Mouse (Mus musculus): ENCODE measurements around the gene Timm8a1. TPM values are rescaled to one million over a fixed set of nuclear protein-coding genes. Genes with fewer than 3 reads are reported as not detected.

Timm8a1 gene
- polyA plus RNA-seq, 1 experiment from 2014 or later, result 71.5 TPM

DNA sequence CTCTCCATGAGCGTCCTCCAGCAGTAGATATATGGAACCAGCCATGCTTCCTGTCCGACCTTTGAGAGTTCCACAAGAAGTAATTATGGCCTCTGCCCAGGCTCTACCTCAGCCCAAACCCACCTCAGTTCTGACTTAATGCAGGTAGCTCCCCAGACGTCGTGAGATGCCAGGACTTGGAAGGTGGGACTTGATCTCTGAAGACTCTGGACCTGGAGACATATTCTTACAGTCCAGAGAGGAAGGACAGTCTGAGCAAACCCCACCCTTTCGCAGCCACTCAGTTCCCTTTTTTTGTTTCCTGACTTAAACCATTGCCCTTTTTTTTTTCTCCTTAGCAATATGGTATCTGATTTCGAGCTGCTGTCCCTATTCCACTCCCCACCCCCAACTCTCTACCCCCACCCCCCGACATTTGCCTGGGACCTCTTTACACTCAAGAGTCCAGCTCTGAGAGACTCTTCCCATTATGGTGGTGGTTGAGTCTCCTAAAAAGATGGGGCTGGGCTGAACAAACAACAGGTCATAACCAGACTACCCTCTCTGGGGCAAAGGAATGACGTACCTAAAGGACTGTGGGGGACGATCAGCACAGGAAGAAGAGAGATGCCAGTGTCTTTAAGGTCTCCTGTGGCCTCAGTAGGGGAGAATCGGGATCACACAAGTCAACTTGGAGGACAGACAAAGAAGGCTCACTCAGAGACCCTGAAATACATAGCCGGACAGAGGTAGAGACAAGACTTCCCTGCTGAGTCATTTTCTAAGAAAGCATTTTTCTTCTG is 41.4 kb upstream of the Timm8a1 start, which contains the start of gene Btk:
Gene Btk (minus strand): TSS at position 683 of the 782 bp plus-strand sequence.
- Histone ChIP-seq H3K4me1 (replicated peaks; ENCODE audit: control insufficient read depth, insufficient read depth, low read length) (no peaks in the 10 kb centered on the region), H3K9me3 (ENCODE audit: control insufficient read depth) (no peaks in the 10 kb centered on the region), H3K4me3 (ENCODE audit: low read depth, low read length) (no peak within 1 kb of the TSS), H3K36me3 (ENCODE audit: control insufficient read depth, insufficient read depth) (no peaks in the 10 kb centered on the region; the same call in 1 of the 2 replicates), H3K9ac (ENCODE audit: low read depth, low read length) (no peak within 1 kb of the TSS), H3K4me2 (replicated peaks; ENCODE audit: low read depth) (no peak within 1 kb of the TSS), H3K27me3 (replicated peaks; ENCODE audit: control insufficient read depth, insufficient read depth, low read length) (no peaks in the 10 kb centered on the region), H3K27ac (ENCODE audit: low read depth, low read length) (no peak within 1 kb of the TSS)
- TF ChIP-seq CTCF (IDR thresholded peaks at IDR 0.05; ENCODE audit: low read depth), result no peak
- no peak for ATAC-seq
- WGBS, result 81% methylated on average over 11 of the region's 11 CpGs

DNA sequence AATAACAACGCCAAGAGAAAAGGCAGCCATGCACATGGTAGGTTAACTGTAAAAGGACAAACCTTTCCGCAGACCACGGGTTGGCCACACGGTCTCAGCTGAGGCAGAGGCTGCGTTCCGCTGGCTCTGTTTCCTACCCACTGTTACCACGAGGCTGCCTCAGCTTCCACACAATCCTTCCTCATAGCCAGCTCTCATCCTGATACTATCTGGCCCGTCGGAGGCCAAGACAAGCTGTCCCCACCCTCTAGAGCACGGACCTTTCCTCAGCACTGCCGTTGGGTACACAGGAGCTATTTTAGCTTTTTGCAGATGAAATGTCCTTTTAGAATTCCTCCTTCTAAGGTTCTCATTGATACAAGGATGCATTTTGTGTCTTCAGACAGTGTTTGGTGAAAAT is 40.6 kb upstream of the Timm8a1 start:
- ATAC-seq, result no peak
- H3K27ac ChIP-seq (ENCODE audit: low read depth, low read length), result no peak overlapping the region
- no peaks in the 10 kb centered on the region for H3K36me3 ChIP-seq (ENCODE audit: control insufficient read depth, insufficient read depth)
- H3K4me3 ChIP-seq (ENCODE audit: low read depth, low read length), result no peak overlapping the region
- no peaks in the 10 kb centered on the region for H3K4me1 ChIP-seq (replicated peaks; ENCODE audit: control insufficient read depth, insufficient read depth, low read length)
- 80% methylated on average over 11 of the region's 11 CpGs for WGBS
- no peak for TF ChIP-seq CTCF (IDR thresholded peaks at IDR 0.05; ENCODE audit: low read depth)
- no peak overlapping the region for H3K4me2 ChIP-seq (replicated peaks; ENCODE audit: low read depth)
- H3K9me3 ChIP-seq (ENCODE audit: control insufficient read depth), result no peaks in the 10 kb centered on the region
- no peaks in the 10 kb centered on the region for H3K27me3 ChIP-seq (replicated peaks; ENCODE audit: control insufficient read depth, insufficient read depth, low read length)
- no peak overlapping the region for H3K9ac ChIP-seq (ENCODE audit: low read depth, low read length)

DNA sequence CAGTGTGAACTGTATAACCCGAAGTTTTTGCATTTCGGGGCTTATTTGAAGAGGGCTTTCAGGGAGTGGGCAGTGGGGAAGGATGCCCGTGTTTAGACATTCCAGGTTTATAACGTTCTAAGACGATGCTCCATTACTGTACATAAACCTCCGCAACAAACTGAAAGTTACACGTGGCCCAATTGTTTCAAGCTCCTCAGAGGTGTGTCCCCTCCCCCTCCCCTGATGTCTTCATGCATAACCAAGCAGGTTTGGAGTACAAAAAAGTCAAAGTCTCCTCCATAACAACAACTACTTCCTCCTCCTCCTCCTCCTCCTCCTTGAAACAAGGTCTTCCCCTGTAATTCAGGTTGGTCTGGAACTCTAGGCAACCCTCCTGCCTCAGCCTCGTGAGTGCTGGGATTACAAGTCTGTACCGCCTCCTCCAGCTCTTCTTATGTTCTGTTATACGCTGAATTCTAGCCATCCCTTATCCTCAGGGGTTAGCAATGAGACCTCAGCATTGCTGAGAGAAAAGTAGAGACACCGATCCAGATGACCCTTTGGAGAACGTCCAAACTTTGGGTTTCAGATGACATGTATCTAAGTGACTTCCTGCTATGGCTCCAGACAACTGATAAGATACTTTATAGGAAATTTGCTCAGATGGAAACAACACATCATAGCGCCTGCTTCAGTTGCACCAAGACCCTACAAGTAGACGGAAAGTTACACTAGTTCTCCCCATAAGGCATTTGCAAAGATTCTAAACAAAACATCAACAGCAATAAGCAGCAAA is 39.1 kb upstream of the Timm8a1 start:
- Histone ChIP-seq H3K36me3 (ENCODE audit: control insufficient read depth, insufficient read depth) (no peaks in the 10 kb centered on the region), H3K9ac (ENCODE audit: low read depth, low read length) (no peak overlapping the region), H3K9me3 (ENCODE audit: control insufficient read depth) (no peaks in the 10 kb centered on the region), H3K4me1 (replicated peaks; ENCODE audit: control insufficient read depth, insufficient read depth, low read length) (no peaks in the 10 kb centered on the region), H3K4me3 (ENCODE audit: low read depth, low read length) (no peak overlapping the region), H3K27me3 (replicated peaks; ENCODE audit: control insufficient read depth, insufficient read depth, low read length) (no peaks in the 10 kb centered on the region), H3K27ac (ENCODE audit: low read depth, low read length) (no peak overlapping the region), H3K4me2 (replicated peaks; ENCODE audit: low read depth) (no peak overlapping the region)
- no peak for TF ChIP-seq CTCF (IDR thresholded peaks at IDR 0.05; ENCODE audit: low read depth)
- no peak for ATAC-seq
- WGBS, result 80% methylated on average over 14 of the region's 14 CpGs

DNA sequence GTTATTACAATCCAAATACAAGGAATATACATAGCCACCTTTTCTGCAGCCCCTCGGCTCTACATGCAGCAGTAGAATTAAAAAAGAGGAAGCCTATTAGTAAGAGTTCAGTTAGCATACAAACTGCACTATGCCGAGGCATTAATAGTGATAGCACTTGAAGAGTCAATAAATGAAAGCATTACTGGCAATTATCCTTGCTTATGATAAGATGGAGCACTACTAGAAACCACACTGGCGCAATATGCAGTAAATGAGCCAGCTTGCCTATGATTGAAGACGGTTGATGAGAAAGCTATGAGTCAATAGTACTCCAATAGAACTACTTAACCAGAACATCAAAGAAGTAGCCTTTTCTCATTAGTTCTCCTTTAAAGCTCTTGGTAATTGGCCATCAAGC is 36.2 kb upstream of the Timm8a1 start:
- no peaks in the 10 kb centered on the region for H3K9me3 ChIP-seq (ENCODE audit: control insufficient read depth)
- H3K4me1 ChIP-seq (replicated peaks; ENCODE audit: control insufficient read depth, insufficient read depth, low read length), result no peaks in the 10 kb centered on the region
- H3K4me3 ChIP-seq (ENCODE audit: low read depth, low read length), result no peak overlapping the region
- no peak overlapping the region for H3K27ac ChIP-seq (ENCODE audit: low read depth, low read length)
- no peak overlapping the region for H3K4me2 ChIP-seq (replicated peaks; ENCODE audit: low read depth)
- 62% methylated on average over 4 of the region's 4 CpGs for WGBS
- ATAC-seq, result no peak
- no peak for TF ChIP-seq CTCF (IDR thresholded peaks at IDR 0.05; ENCODE audit: low read depth)
- no peaks in the 10 kb centered on the region for H3K36me3 ChIP-seq (ENCODE audit: control insufficient read depth, insufficient read depth)
- no peaks in the 10 kb centered on the region for H3K27me3 ChIP-seq (replicated peaks; ENCODE audit: control insufficient read depth, insufficient read depth, low read length)
- H3K9ac ChIP-seq (ENCODE audit: low read depth, low read length), result no peak overlapping the region

DNA sequence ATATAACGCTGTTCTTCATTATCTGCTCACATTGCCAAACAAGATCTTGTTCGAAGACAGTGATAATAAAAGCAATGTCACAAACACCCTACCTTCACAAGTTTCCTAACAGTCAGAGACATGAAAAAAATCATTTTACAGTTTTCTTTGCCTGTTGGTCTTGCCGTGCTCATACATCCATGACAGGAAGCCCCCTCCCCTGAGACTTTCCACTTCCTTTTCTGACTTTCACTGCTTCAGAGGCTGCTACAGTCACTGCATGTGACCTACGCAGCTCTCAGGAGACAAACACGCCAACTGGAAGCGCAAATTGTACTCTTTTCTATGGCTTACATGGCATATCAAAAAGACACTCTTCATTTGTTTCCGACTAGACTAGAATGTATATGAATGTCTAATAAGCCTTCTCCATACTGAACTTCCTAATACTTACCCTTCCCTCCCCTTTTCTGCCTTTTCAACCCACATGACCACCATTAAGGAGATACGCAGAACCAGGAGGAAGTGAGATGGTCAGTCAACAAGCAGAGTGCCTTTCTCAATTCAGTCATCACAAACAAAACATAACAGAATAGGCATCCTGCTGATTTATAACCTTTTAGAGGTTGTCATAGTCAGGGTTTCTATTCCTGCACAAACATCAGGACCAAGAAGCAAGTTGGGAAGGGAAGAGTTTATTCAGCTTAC is 25.0 kb upstream of the Timm8a1 start:
- Histone ChIP-seq H3K36me3 (ENCODE audit: control insufficient read depth, insufficient read depth) (no peaks in the 10 kb centered on the region), H3K4me3 (ENCODE audit: low read depth, low read length) (no peak overlapping the region), H3K27me3 (replicated peaks; ENCODE audit: control insufficient read depth, insufficient read depth, low read length) (no peaks in the 10 kb centered on the region), H3K9me3 (ENCODE audit: control insufficient read depth) (no peaks in the 10 kb centered on the region), H3K4me1 (replicated peaks; ENCODE audit: control insufficient read depth, insufficient read depth, low read length) (no peaks in the 10 kb centered on the region), H3K4me2 (replicated peaks; ENCODE audit: low read depth) (no peak overlapping the region), H3K9ac (ENCODE audit: low read depth, low read length) (no peak overlapping the region), H3K27ac (ENCODE audit: low read depth, low read length) (no peak overlapping the region)
- WGBS, result 71% methylated on average over 8 of the region's 8 CpGs
- TF ChIP-seq CTCF (IDR thresholded peaks at IDR 0.05; ENCODE audit: low read depth), result no peak
- no peak for ATAC-seq

DNA sequence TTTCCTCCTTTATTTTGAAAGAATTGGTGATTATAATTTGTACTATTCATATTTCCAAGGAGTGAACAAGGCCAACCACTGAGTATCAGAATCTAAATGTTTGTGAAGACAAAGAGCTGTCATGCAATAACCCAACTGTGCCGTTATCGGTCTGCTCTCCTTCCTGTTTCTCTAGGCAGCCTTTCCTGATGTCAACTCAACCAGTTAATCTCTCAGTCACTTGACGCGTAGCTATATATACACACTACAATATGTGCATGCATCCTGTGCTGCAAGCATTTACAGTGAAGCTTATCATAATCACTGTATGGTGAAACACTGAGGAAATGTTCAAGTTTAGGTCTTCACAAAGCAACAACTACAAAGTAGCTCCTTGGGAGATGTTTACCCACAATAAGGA is 22.7 kb upstream of the Timm8a1 start:
- no peak overlapping the region for H3K4me3 ChIP-seq (ENCODE audit: low read depth, low read length)
- H3K36me3 ChIP-seq (ENCODE audit: control insufficient read depth, insufficient read depth), result no peaks in the 10 kb centered on the region
- no peak overlapping the region for H3K9ac ChIP-seq (ENCODE audit: low read depth, low read length)
- no peak overlapping the region for H3K27ac ChIP-seq (ENCODE audit: low read depth, low read length)
- H3K4me1 ChIP-seq (replicated peaks; ENCODE audit: control insufficient read depth, insufficient read depth, low read length), result no peaks in the 10 kb centered on the region
- H3K27me3 ChIP-seq (replicated peaks; ENCODE audit: control insufficient read depth, insufficient read depth, low read length), result no peaks in the 10 kb centered on the region
- 77% methylated on average over 4 of the region's 4 CpGs for WGBS
- ATAC-seq, result no peak
- no peak overlapping the region for H3K4me2 ChIP-seq (replicated peaks; ENCODE audit: low read depth)
- H3K9me3 ChIP-seq (ENCODE audit: control insufficient read depth), result no peaks in the 10 kb centered on the region
- TF ChIP-seq CTCF (IDR thresholded peaks at IDR 0.05; ENCODE audit: low read depth), result no peak
